Mouse (Mus musculus) erythroblast, embryonic 14.5 days (primary cell): ENCODE data around the gene Mogat1.

Experiments
- GATA1 ChIP-seq: IDR thresholded peaks from 2 replicates; pipeline ENCODE4 v1.6.1; 2012; ENCODE audit warnings: low read length, inconsistent platforms, mixed read lengths
- TAL1 ChIP-seq: IDR thresholded peaks from 3 replicates; pipeline ENCODE4 v1.6.1; 2012; ENCODE audit warnings: low read length, inconsistent platforms, mixed read lengths

DNA sequence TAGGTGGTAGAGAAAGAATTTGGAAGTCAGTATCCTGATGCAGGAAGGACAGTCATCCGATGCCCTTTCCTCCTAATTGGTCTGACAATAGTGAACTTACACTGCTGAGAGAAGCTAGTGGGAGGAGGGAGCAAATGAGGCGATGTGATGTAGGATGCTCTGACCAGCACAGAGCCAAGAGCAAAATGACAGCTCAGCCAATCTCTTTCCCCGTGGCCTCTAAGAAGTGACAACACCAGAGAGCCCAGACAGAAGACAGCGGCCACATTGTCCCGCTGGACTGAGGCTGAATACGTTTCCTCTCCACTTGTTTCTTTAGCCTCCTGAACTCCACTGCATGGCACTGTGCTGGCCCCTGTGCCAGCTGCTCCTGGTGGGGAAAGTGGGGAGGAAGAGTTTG is 38.2 kb downstream of the Mogat1 start:
- TF ChIP-seq GATA1 (no peak), TAL1 (no peak)
